Mouse (Mus musculus): ENCODE results near the gene Dchs2. TPM values are rescaled to one million over a fixed set of nuclear protein-coding genes. Genes with fewer than 3 reads are reported as not detected.
A peak's percentile ranks its signal among the peaks of the same experiment; 100 is the strongest.

Gene Dchs2
- polyA plus RNA-seq, 1 experiment from 2014 or later, result 1.8 TPM

DNA sequence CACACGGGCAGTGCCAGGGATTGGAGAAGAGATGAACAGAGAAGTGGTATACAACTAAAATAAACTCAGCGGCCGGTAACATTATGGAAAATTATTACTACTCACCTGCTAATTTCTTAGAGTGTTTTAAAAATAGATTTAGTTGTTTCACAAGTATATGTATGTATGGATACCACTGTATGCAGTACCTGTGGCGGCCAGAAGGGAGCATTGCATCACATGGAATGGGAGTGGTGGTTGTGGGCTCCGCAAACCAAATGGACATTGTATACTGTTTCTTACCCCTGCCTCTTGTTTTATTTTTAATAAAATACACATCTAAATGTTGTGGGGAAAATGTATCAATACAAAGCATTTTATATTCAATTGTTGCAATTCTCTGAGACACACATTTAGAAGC, 176.1 kb downstream of the Dchs2 start:
- Histone ChIP-seq H3K27me3 (ENCODE audit: control insufficient read depth, insufficient read depth, low read length) (no peaks in the 10 kb centered on the region), H3K4me3 (replicated peaks; ENCODE audit: low read depth, low read length) (no peak overlapping the region), H3K4me2 (ENCODE audit: low read length) (no peak overlapping the region), H3K36me3 (ENCODE audit: control insufficient read depth, insufficient read depth, low read length) (no peaks in the 10 kb centered on the region), H3K27ac (replicated peaks; ENCODE audit: low read depth, low read length) (no peak overlapping the region), H3K9ac (replicated peaks; ENCODE audit: low read length) (no peak overlapping the region), H3K9me3 (ENCODE audit: control insufficient read depth, low read length) (no peaks in the 10 kb centered on the region), H3K4me1 (ENCODE audit: control insufficient read depth, insufficient read depth, low read length) (no peaks in the 10 kb centered on the region)
- 75% methylated on average over 5 of the region's 5 CpGs for WGBS
- ATAC-seq (ENCODE audit: low FRiP score, low TSS enrichment), result no peak
- peak; percentile 53 for DNase-seq

DNA sequence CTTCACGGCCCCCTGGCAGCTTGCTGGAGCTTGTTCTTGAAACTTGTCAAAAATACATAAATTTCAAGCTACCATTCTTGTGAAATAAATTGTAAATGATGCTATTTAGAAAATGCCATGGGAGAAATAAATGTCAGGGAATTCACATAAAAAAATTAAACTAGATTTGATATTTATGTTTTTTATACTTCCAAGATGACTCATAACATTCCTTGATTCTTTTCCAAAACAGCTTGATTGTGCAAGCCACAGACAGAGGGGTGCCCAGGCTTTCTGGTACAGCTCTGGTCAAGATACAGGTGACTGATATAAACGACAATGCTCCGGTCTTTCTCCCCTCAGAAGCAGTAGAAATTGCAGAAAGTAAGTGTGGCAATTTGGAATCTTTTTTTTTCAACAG, 218.2 kb downstream of the Dchs2 start:
- H3K27me3 ChIP-seq (ENCODE audit: control insufficient read depth, insufficient read depth, low read length), result no peaks in the 10 kb centered on the region
- ATAC-seq (ENCODE audit: low FRiP score, low TSS enrichment), result no peak
- WGBS, result 92% methylated on average over 3 of the region's 3 CpGs

GRCm38 (mm10) chr3:83368500-83369068, 240.8 kb downstream of the Dchs2 start:
- Histone ChIP-seq H3K9me3 (ENCODE audit: control insufficient read depth, low read length) (no peaks in the 10 kb centered on the region), H3K27ac (replicated peaks; ENCODE audit: low read depth, low read length) (no peak overlapping the region), H3K36me3 (ENCODE audit: control insufficient read depth, insufficient read depth, low read length) (no peaks in the 10 kb centered on the region), H3K4me2 (ENCODE audit: low read length) (no peak overlapping the region), H3K9ac (replicated peaks; ENCODE audit: low read length) (no peak overlapping the region), H3K4me3 (replicated peaks; ENCODE audit: low read depth, low read length) (no peak overlapping the region), H3K4me1 (ENCODE audit: control insufficient read depth, insufficient read depth, low read length) (no peaks in the 10 kb centered on the region), H3K27me3 (ENCODE audit: control insufficient read depth, insufficient read depth, low read length) (no peaks in the 10 kb centered on the region)
- DNase-seq (no peak), ATAC-seq (ENCODE audit: low FRiP score, low TSS enrichment) (no peak)
- 90% methylated on average over 9 of the region's 9 CpGs for WGBS

More for the DNA sequence above, 218.2 kb downstream of the Dchs2 start:
- H3K4me1 ChIP-seq (ENCODE audit: control insufficient read depth, insufficient read depth, low read length), result no peaks in the 10 kb centered on the region
- H3K9me3 ChIP-seq (ENCODE audit: control insufficient read depth, low read length), result no peaks in the 10 kb centered on the region
- H3K9ac ChIP-seq (replicated peaks; ENCODE audit: low read length), result no peak overlapping the region
- no peak overlapping the region for H3K4me3 ChIP-seq (replicated peaks; ENCODE audit: low read depth, low read length)
- DNase-seq, result no peak
- H3K4me2 ChIP-seq (ENCODE audit: low read length), result no peak overlapping the region
- no peaks in the 10 kb centered on the region for H3K36me3 ChIP-seq (ENCODE audit: control insufficient read depth, insufficient read depth, low read length)
- H3K27ac ChIP-seq (replicated peaks; ENCODE audit: low read depth, low read length), result no peak overlapping the region

DNA sequence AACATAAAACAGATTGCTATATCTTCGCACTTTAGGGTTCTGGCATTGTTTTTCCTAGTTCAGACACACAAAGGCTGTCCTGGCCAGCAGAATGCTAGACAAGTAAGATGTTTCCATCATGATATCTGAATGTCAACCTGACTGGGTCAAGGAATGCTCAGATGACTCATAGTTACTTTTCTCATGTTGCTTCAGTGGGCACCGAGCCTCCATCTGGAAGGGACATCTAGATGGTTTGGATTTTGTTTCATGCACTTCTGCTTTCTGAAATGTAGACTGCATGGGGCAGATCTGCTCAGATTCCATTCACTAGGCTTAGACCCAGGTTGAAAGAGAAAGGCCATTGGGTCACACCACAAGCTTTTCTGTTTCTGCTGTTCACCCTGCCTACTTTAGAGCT, 242.1 kb downstream of the Dchs2 start:
- no peaks in the 10 kb centered on the region for H3K27me3 ChIP-seq (ENCODE audit: control insufficient read depth, insufficient read depth, low read length)
- no peak for ATAC-seq (ENCODE audit: low FRiP score, low TSS enrichment)
- DNase-seq, result no peak
- no peaks in the 10 kb centered on the region for H3K36me3 ChIP-seq (ENCODE audit: control insufficient read depth, insufficient read depth, low read length)
- no peak overlapping the region for H3K4me2 ChIP-seq (ENCODE audit: low read length)
- H3K4me3 ChIP-seq (replicated peaks; ENCODE audit: low read depth, low read length), result no peak overlapping the region
- H3K27ac ChIP-seq (replicated peaks; ENCODE audit: low read depth, low read length), result no peak overlapping the region
- no peak overlapping the region for H3K9ac ChIP-seq (replicated peaks; ENCODE audit: low read length)
- WGBS, result 89% methylated on average over 2 of the region's 2 CpGs
- H3K4me1 ChIP-seq (ENCODE audit: control insufficient read depth, insufficient read depth, low read length), result no peaks in the 10 kb centered on the region
- H3K9me3 ChIP-seq (ENCODE audit: control insufficient read depth, low read length), result no peaks in the 10 kb centered on the region

DNA sequence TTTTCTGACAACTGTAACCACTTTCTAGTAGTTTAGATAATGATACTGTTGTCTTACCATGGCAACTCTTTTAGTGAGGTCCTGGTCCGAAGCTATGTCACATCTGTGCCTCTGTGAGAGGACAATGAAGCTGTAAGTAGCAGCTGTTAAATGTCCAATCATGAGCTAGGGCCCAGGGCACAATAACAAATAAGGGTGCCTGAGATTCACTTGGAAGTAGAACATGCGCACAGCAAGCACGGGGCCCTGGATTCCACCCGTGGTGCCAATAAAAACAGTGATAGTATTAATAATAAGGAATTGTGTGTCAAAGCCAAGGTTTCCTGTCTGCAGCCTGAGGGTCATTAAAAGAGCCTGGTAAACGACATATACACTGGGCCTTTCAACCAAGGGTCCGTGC, 246.6 kb downstream of the Dchs2 start:
- H3K27me3 ChIP-seq (ENCODE audit: control insufficient read depth, insufficient read depth, low read length), result no peaks in the 10 kb centered on the region
- no peak for DNase-seq
- no peak overlapping the region for H3K9ac ChIP-seq (replicated peaks; ENCODE audit: low read length)
- H3K4me1 ChIP-seq (ENCODE audit: control insufficient read depth, insufficient read depth, low read length), result no peaks in the 10 kb centered on the region
- H3K27ac ChIP-seq (replicated peaks; ENCODE audit: low read depth, low read length), result no peak overlapping the region
- H3K9me3 ChIP-seq (ENCODE audit: control insufficient read depth, low read length), result no peaks in the 10 kb centered on the region
- H3K4me2 ChIP-seq (ENCODE audit: low read length), result no peak overlapping the region
- 88% methylated on average over 6 of the region's 6 CpGs for WGBS
- no peak overlapping the region for H3K4me3 ChIP-seq (replicated peaks; ENCODE audit: low read depth, low read length)
- no peak for ATAC-seq (ENCODE audit: low FRiP score, low TSS enrichment)
- no peaks in the 10 kb centered on the region for H3K36me3 ChIP-seq (ENCODE audit: control insufficient read depth, insufficient read depth, low read length)

GRCm38 (mm10) chr3:83376834-83377233, 249.1 kb downstream of the Dchs2 start:
- DNase-seq (no peak), ATAC-seq (ENCODE audit: low FRiP score, low TSS enrichment) (no peak)
- no peak overlapping the region for H3K9ac ChIP-seq (replicated peaks; ENCODE audit: low read length)
- H3K4me3 ChIP-seq (replicated peaks; ENCODE audit: low read depth, low read length), result no peak overlapping the region
- 94% methylated on average over 6 of the region's 6 CpGs for WGBS
- H3K36me3 ChIP-seq (ENCODE audit: control insufficient read depth, insufficient read depth, low read length), result no peaks in the 10 kb centered on the region
- no peak overlapping the region for H3K4me2 ChIP-seq (ENCODE audit: low read length)
- H3K27ac ChIP-seq (replicated peaks; ENCODE audit: low read depth, low read length), result no peak overlapping the region
- no peaks in the 10 kb centered on the region for H3K4me1 ChIP-seq (ENCODE audit: control insufficient read depth, insufficient read depth, low read length)
- H3K9me3 ChIP-seq (ENCODE audit: control insufficient read depth, low read length), result no peaks in the 10 kb centered on the region
- H3K27me3 ChIP-seq (ENCODE audit: control insufficient read depth, insufficient read depth, low read length), result no peaks in the 10 kb centered on the region

Other genes starting within 250 kb of the Dchs2 start
- gene Lrat, start 224.0 kb upstream of the Dchs2 start, polyA plus RNA-seq (2014; fragmentation: Nextera tagmentation; extraction: Ambion mirVana), result 0.05 and 0.43 TPM in 2 replicates
- gene Fgg, start 120.2 kb upstream of the Dchs2 start, polyA plus RNA-seq (2014; fragmentation: Nextera tagmentation; extraction: Ambion mirVana), result not detected in 2 replicates
- 0.09 TPM in 1 of 2 replicates, not detected in the other for gene Fga, start 101.9 kb upstream of the Dchs2 start, polyA plus RNA-seq (2014; fragmentation: Nextera tagmentation; extraction: Ambion mirVana)
- gene Fgb, start 78.1 kb upstream of the Dchs2 start, polyA plus RNA-seq (2014; fragmentation: Nextera tagmentation; extraction: Ambion mirVana), result not detected in 2 replicates
- 103 and 119 TPM in 2 replicates for gene Plrg1, start 72.4 kb upstream of the Dchs2 start, polyA plus RNA-seq (2014; fragmentation: Nextera tagmentation; extraction: Ambion mirVana)